Mouse (Mus musculus) lung, embryonic 16.5 days (tissue): Measurements from ENCODE around the gene Fgd3. TPM values are rescaled to one million over a fixed set of nuclear protein-coding genes. Genes with fewer than 3 reads are reported as not detected.

Experiments
- ATAC-seq: fragments of 200-750 bp; cut with Nextera tagmentation; 2 replicates; pipeline ENCODE4 v1.8.0; 2017; ENCODE audit warnings: low read depth, mild to moderate bottlenecking, moderate library complexity
- H3K27ac ChIP-seq: fragments of 300-500 bp; sonication (generic); 2 replicates; pipeline ENCODE4 v1.5.1; 2014; ENCODE audit warnings: mild to moderate bottlenecking, control low read depth, low read length
- H3K27me3 ChIP-seq: fragments of 300-500 bp; sonication (generic); 2 replicates; pipeline ENCODE4 v1.6.1; 2014; ENCODE audit warnings: low read depth, low read length, mixed read lengths; ENCODE audit not compliant: control insufficient read depth, insufficient read depth
- H3K36me3 ChIP-seq: fragments of 300-500 bp; sonication (generic); 2 replicates; pipeline ENCODE4 v1.6.1; 2014; ENCODE audit warnings: low read length; ENCODE audit not compliant: control insufficient read depth, insufficient read depth
- H3K4me1 ChIP-seq: fragments of 300-500 bp; sonication (generic); replicated peaks from 2 replicates; pipeline ENCODE4 v1.6.1; 2014; ENCODE audit warnings: low read length, mixed read lengths; ENCODE audit not compliant: control insufficient read depth, insufficient read depth
- H3K4me2 ChIP-seq: fragments of 300-500 bp; sonication (generic); 2 replicates; pipeline ENCODE4 v1.6.1; 2014; ENCODE audit warnings: low read depth, low read length, control low read depth
- H3K4me3 ChIP-seq: fragments of 300-500 bp; sonication (generic); 2 replicates; pipeline ENCODE4 v1.5.1; 2014; ENCODE audit warnings: mild to moderate bottlenecking, low read length, control low read depth
- H3K9ac ChIP-seq: fragments of 300-500 bp; sonication (generic); 2 replicates; pipeline ENCODE4 v1.6.1; 2014; ENCODE audit warnings: low read length, control low read depth
- H3K9me3 ChIP-seq: fragments of 300-500 bp; sonication (generic); 2 replicates; pipeline ENCODE4 v1.6.1; 2016; ENCODE audit warnings: low read length; ENCODE audit not compliant: control insufficient read depth
- WGBS: fragments of 180-500 bp; shearing (Covaris S2); extraction: QIAGEN DNeasy Blood & Tissue Kit; methylation state at CpG from one replicate; pipeline ENCODE4 v1.1.7; 2014; 5-methylcytosine and 5-hydroxymethylcytosine counted together
- polyA plus RNA-seq: library from polyadenylated mRNA; unstranded; fragments of >200 nt; fragmentation: Nextera tagmentation; extraction: Ambion mirVana; gene quantifications from 2 replicates; pipeline ENCODE4 v1.2.1, GENCODE M21; 2015

The Fgd3 gene
- polyA plus RNA-seq, 1 experiment from 2014 or later = 0.33 TPM

DNA sequence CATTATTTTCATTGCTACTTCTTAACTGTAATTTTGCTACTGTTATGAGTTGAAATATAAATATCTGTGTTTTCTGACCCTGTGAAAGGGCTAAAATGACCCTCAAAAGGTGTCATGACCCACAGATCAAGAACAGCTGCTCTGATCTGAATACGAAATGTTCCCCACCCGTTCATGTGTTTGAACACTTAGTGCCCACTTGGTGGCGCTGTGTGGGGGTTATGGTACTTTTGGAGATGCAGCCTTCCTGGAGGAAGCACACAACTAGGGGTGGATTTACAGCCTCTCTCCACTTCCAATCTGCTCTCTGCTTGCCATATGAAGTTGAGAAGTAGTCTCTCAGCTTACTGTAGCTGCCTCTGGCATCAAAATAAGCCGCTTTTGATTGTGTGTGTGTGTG lies 85.4 kb downstream of the Fgd3 start:
- Histone ChIP-seq H3K4me2 (no peak overlapping the region), H3K4me1 (no peaks in the 10 kb centered on the region), H3K27ac (no peak overlapping the region), H3K9me3 (no peaks in the 10 kb centered on the region), H3K4me3 (no peak overlapping the region), H3K36me3 (no peaks in the 10 kb centered on the region), H3K9ac (no peak overlapping the region), H3K27me3 (no peaks in the 10 kb centered on the region)
- no peak for ATAC-seq
- WGBS = 88% methylated on average over 4 of the region's 4 CpGs

DNA sequence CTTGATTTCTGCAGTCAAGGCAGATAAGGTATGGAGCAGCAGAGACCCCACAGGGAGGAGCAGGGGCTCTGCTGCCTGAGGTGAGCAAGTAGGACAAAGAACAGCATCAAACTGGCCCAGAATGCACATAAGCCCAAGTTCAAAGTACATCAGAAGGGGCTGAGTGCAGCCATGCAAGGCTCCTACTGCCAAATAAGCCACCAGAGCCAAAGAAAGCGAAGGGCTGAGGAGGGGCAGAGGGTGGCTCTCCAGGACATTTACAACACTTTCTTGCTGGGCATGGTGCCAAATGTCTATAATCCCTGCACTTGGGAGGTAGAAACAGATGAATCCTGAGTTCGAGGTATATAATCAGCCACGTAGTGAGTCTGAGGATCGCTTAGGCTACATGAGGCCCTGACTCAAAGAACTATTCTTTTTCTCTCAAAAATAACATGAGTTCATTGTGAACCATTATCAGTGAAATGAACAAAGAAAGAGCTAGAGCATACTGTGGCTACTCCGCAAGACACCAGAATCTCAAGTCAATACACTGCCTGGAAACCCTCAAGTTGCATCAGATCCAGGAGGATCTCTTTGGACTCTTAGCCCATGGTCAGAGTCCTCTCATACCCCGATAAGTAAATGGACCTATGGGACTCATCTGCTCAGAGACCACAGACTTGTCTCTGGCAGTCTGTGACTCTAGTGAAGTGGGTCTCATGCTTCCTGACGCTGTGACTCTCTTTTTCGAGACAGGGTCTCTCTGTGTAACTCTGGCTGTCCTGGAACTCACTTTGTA lies 86.1 kb downstream of the Fgd3 start:
- Histone ChIP-seq H3K4me1 (no peaks in the 10 kb centered on the region), H3K27me3 (no peaks in the 10 kb centered on the region), H3K36me3 (no peaks in the 10 kb centered on the region), H3K9me3 (no peaks in the 10 kb centered on the region), H3K4me3 (no peak overlapping the region), H3K9ac (no peak overlapping the region), H3K27ac (no peak overlapping the region), H3K4me2 (no peak overlapping the region)
- 81% methylated on average over 8 of the region's 8 CpGs for WGBS
- no peak for ATAC-seq

DNA sequence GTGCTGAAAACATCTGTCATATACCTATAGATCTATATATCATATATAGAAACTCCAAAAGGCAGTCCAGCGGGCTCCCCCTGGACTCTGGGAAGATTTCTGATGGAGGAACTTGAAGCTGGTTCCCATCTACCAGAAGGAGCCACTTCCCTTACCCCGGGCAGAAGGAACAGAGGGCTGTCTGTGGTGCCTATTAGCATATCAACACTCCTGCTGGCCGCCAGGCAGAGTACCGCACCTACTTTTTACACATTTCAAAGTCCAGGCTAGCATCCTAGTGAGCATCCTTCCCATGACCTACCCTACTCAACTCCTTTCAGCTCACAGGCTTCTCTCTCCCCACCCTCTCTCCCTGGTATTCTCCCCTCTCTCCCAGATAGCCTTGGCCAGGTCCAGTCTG lies 94.5 kb downstream of the Fgd3 start:
- no peak overlapping the region for H3K9ac ChIP-seq
- H3K9me3 ChIP-seq = peaks cover 4% of the 10 kb centered on the region; the same call in 1 of the 2 replicates
- H3K36me3 ChIP-seq = no peaks in the 10 kb centered on the region
- H3K27me3 ChIP-seq = no peaks in the 10 kb centered on the region; the same call in 1 of the 2 replicates
- no peak overlapping the region for H3K4me3 ChIP-seq
- H3K27ac ChIP-seq = no peak overlapping the region
- no peak overlapping the region for H3K4me2 ChIP-seq
- no peaks in the 10 kb centered on the region for H3K4me1 ChIP-seq
- no peak for ATAC-seq
- WGBS = 48% methylated on average over 4 of the region's 4 CpGs

DNA sequence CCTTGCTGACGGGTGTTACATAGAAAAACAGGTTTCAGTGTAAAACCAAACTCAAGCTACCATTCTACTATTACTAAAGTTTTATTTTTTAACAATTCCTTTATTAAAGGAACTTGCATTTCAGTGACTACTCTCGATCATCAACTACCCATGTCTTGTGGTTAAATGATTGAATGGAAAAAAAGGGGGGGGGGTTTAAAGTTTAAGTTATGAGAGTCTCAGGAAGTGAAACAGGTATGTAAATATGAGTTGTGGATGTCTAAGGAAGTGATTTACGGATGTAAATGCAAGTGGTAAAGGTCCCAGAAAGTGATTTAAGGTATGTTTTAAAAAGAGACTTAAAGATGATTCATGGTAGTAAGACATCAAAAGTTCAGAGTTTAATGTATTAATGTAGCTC lies 95.0 kb downstream of the Fgd3 start:
- H3K36me3 ChIP-seq = no peaks in the 10 kb centered on the region
- peaks cover 4% of the 10 kb centered on the region; the same call in 1 of the 2 replicates for H3K9me3 ChIP-seq
- ATAC-seq = no peak
- H3K27me3 ChIP-seq = no peaks in the 10 kb centered on the region; the same call in 1 of the 2 replicates
- no peak overlapping the region for H3K9ac ChIP-seq
- no peaks in the 10 kb centered on the region for H3K4me1 ChIP-seq
- no peak overlapping the region for H3K27ac ChIP-seq
- H3K4me2 ChIP-seq = no peak overlapping the region
- no peak overlapping the region for H3K4me3 ChIP-seq
- WGBS = 55% methylated on average over 3 of the region's 3 CpGs

DNA sequence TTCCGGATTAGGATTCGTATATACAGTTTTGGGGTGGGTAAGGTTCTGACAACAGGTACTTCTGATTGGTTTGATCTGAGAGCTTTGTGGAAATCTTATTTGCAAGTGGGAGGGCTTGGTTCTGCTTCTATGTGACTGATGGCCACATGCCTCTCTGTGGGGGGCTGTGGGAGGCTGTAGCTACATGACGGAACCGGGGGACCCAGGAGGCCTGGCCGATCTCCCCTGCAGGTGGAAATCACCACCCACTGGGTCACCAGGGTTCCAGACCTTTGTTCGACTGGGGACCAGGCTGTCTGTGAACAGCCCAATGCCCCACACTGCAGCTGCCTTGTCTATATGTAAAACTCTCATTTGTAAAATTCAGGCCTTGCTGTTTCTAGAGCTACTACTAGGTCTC lies 95.4 kb downstream of the Fgd3 start:
- H3K27me3 ChIP-seq = no peaks in the 10 kb centered on the region; the same call in 1 of the 2 replicates
- no peak overlapping the region for H3K4me3 ChIP-seq
- no peaks in the 10 kb centered on the region for H3K36me3 ChIP-seq
- no peak for ATAC-seq
- no peak overlapping the region for H3K9ac ChIP-seq
- 24% methylated on average over 6 of the region's 6 CpGs for WGBS
- H3K4me1 ChIP-seq = no peaks in the 10 kb centered on the region
- no peak overlapping the region for H3K4me2 ChIP-seq
- no peak overlapping the region for H3K27ac ChIP-seq
- peaks cover 4% of the 10 kb centered on the region; the same call in 1 of the 2 replicates for H3K9me3 ChIP-seq

DNA sequence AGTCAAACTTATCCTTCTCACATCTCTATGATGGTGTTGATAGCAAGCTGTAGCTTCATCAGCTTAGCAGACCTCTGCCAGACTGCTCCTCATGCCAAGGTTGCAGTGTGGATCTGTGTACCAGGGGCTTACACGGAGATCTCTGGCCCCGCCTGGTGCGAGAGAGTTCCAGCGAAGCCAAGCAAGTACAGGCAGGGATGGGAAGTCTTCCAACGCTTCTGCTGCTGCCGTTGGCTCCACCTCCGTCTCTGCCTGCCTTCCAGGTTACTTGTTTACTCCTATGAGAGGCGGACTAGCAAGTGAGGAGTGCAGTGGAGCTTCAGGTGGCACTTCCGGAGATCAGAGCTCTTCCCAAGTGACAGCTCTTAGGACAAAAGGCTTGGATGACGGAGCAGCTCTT lies 95.8 kb downstream of the Fgd3 start:
- no peaks in the 10 kb centered on the region for H3K36me3 ChIP-seq
- H3K27me3 ChIP-seq = no peaks in the 10 kb centered on the region; the same call in 1 of the 2 replicates
- no peak for ATAC-seq
- no peak overlapping the region for H3K27ac ChIP-seq
- H3K4me3 ChIP-seq = no peak overlapping the region
- H3K4me2 ChIP-seq = no peak overlapping the region
- peaks cover 4% of the 10 kb centered on the region; the same call in 1 of the 2 replicates for H3K9me3 ChIP-seq
- WGBS = 8% methylated on average over 10 of the region's 10 CpGs
- no peaks in the 10 kb centered on the region for H3K4me1 ChIP-seq
- H3K9ac ChIP-seq = no peak overlapping the region; the same call in 1 of the 2 replicates

DNA sequence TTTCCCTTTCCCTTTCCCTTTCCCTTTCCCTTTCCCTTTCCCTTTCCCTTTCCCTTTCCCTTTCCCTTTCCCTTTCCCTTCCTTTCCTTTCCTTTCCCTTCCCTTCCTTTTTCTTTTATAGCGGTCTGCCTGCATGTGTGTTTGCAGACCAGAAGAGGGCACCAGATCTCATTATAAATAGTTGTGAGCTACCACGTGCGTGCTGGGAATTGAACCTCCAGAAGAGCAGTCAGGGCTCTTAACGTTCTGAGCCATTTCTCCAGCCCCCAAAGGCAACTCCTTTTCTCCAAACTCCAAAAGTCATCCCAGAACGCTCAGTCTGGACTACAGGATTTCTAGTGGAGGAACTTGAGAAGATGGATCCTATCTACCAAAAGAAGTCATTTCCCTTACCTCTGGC lies 99.2 kb downstream of the Fgd3 start:
- Histone ChIP-seq H3K4me3 (no peak overlapping the region), H3K27ac (no peak overlapping the region), H3K36me3 (no peaks in the 10 kb centered on the region), H3K9me3 (peaks cover 4% of the 10 kb centered on the region; the same call in 1 of the 2 replicates), H3K9ac (no peak overlapping the region), H3K27me3 (no peaks in the 10 kb centered on the region; the same call in none of the 2 replicates), H3K4me2 (no peak overlapping the region), H3K4me1 (peaks cover 8% of the 10 kb centered on the region)
- WGBS = 26% methylated on average over 5 of the region's 5 CpGs
- ATAC-seq = no peak

DNA sequence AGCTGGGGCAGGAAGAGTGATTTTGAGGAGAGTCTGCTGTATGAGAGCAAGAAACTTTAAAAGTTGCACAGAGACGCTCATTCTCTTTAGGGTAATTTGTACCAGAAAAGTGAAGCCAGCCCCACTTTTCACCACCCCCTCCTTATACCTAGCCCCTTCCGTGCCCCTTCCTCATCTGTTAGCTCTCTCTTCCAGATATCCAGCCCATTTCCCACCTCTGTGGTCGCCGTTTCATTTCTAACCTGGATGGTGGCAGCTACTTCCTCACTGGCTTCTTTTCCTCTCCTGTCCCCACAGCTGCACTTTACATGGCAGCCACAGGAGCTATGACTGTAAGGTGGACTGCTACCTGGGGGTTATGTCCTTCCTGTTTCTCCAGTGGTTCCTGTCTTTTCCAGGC lies 100.7 kb downstream of the Fgd3 start:
- H3K9me3 ChIP-seq = peaks cover 4% of the 10 kb centered on the region; the same call in 1 of the 2 replicates
- no peaks in the 10 kb centered on the region; the same call in none of the 2 replicates for H3K27me3 ChIP-seq
- no peak for ATAC-seq
- H3K27ac ChIP-seq = no peak overlapping the region
- H3K4me2 ChIP-seq = no peak overlapping the region
- H3K36me3 ChIP-seq = no peaks in the 10 kb centered on the region
- H3K4me3 ChIP-seq = no peak overlapping the region
- 72% methylated on average over 4 of the region's 4 CpGs for WGBS
- H3K4me1 ChIP-seq = peaks cover 17% of the 10 kb centered on the region
- H3K9ac ChIP-seq = no peak overlapping the region

DNA sequence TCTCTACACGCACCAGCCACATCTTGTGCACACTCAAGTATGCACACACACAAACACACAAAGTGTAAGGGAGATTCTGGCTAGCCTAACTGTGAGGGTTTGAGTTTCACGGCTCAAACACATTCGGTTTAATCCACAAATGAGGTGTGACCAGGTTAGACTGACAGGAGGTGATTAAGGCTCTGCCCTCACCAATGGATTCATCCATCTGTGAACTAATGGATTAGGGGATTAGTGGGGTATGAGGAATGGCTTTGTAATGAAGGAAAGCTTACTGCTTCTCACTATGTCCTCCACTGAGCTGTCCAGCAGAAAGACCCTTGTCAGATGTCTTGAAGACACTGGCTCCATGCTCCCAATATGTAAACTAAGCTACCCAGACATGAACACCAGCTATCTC lies 101.5 kb downstream of the Fgd3 start:
- ATAC-seq = no peak
- H3K4me1 ChIP-seq = peaks cover 21% of the 10 kb centered on the region
- H3K9ac ChIP-seq = no peak overlapping the region
- no peak overlapping the region for H3K4me2 ChIP-seq
- H3K27me3 ChIP-seq = no peaks in the 10 kb centered on the region; the same call in none of the 2 replicates
- 50% methylated on average over 3 of the region's 3 CpGs for WGBS
- no peaks in the 10 kb centered on the region for H3K36me3 ChIP-seq
- peaks cover 4% of the 10 kb centered on the region; the same call in 1 of the 2 replicates for H3K9me3 ChIP-seq
- H3K4me3 ChIP-seq = no peak overlapping the region
- no peak overlapping the region for H3K27ac ChIP-seq
